Mouse (Mus musculus) urinary bladder, postnatal 36 days (tissue): ENCODE measurements around the gene Fscn1.

Experiments
- DNase-seq, 2 experiments: peaks; one replicate each; pipeline ENCODE4 v3.0.0; 2022; ENCODE audit warnings: low spot score in 2 of 2, mixed read lengths in 1 of 2

Fscn1 gene

GRCm38 (mm10) chr5:142959576-142960556 is at the start of gene Fscn1:
Gene Fscn1, plus strand, starts transcription at chr5:142960343.
- peak; percentile 83 to 88 for DNase-seq

- no peak for DNase-seq
These were observed 48.5 kb upstream of the Fscn1 start for GRCm38 (mm10) chr5:142911629-142912028.

GRCm38 (mm10) chr5:142912320-142912719 is 47.8 kb upstream of the Fscn1 start:
- DNase-seq = no peak

- DNase-seq = no peak
These were observed 47.4 kb upstream of the Fscn1 start for GRCm38 (mm10) chr5:142912739-142913138.

- no peak for DNase-seq
These were observed 44.9 kb upstream of the Fscn1 start for GRCm38 (mm10) chr5:142915231-142915630.

GRCm38 (mm10) chr5:142916593-142916992 is 43.5 kb upstream of the Fscn1 start:
- no peak for DNase-seq

- no peak for DNase-seq
These were observed 42.7 kb upstream of the Fscn1 start for GRCm38 (mm10) chr5:142917402-142917801.

- peak; percentile 78 to 89 for DNase-seq
These were observed 39.7 kb upstream of the Fscn1 start for GRCm38 (mm10) chr5:142920311-142921073.

GRCm38 (mm10) chr5:142921074-142921459 is 39.1 kb upstream of the Fscn1 start:
- DNase-seq = no peak

DNA sequence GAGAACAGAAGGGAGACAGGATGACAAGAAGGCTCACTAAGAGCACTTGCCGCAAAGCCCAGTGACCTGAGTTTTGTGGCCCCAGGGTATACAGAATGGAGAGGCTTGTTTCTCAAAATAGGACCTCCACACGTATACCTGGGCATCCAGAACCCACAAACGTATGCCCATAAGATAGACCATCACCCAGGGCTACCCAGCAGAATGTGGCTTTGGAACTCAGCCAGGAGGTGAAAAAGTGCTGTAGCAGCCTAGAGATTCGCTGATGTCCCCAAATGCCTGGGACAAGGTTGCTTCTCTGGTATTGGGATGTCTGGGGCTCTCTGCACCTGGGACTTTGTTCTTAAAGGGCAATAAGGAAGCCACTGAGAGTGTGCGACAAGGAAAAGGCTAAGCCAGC is 37.9 kb upstream of the Fscn1 start:
- DNase-seq = no peak

- DNase-seq = no peak
These were observed 36.4 kb upstream of the Fscn1 start for GRCm38 (mm10) chr5:142923781-142924180.

GRCm38 (mm10) chr5:142924336-142924959 is 35.7 kb upstream of the Fscn1 start:
- no peak for DNase-seq

DNA sequence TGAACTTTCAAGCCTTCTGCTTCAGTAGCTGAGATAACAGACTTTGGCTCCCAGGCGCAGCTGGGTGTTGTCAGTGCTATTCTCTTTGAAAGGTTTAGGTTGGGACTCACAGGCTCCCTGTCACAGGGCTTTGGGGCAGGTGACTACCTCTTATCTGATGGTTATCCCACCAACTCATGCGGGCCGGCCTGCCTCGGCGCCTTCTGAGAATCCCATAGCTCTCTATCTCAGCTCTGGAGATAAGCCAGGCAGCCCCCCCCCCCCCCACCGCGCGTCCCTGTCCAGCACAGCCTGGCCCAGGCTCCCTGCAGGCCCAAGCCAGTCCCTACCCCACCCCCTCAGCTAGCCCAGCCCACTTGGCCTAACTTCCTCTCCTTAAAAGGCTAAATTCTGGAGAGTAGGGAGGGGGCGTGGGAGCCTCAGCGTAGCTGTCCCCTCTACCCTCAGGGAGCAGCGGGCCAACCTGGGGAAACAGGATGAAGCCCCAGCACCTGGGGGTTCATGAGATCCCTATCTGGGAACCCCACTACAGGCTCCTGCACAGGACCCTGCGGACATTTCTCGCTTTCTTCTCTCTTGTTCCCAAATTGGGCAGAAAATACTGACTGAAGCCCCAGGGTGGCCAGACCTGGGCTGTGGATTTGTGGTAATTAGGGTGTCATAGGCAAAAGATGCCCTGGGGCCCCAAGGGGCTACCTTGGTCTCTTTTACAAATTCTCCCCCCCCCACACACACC is 33.8 kb upstream of the Fscn1 start:
- peak in 1 of 2 experiments; percentile 66 for DNase-seq

DNA sequence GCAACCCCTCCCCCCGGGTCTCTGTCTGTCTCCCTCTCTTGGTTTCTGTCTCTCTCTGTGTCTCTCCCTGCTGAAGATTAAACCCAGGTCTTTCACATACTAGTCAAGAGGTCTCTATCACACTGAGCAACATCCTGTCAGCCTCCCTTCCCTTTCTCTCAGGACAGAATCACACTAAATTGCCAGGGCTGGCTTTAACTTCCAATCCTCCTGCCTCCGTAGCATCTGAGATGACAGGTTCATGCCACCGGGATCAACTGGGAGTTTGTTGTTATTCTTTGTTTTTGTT is 33.3 kb upstream of the Fscn1 start:
- no peak for DNase-seq

DNA sequence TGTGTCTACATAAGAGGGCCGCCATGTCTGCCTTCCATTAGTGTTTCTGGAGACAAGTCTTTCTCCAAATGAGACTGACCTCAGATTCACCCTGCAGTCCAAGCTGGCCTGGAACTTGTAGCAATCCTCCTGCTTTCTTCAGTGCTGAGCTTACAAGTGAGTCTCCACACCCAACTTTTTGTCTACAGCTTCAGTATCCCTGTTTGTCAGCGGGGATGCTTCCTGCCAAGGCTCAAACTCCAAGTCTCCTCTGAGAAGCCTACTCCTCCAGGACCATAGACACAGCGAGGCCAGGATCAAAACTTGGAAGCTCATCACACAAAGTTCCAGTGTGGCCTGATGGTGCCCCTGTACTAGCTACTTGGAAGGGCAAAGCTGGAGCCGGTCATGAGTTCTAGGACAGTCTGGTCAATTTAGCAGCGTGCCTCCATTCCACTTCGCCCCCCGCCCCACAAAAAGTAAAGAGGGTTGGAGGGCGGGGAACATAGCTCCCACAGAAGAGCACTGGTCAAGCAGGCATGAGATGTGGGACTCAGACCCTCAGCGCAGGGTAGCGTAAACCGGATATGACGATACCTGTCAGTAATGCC is 32.7 kb upstream of the Fscn1 start:
- no peak for DNase-seq

DNA sequence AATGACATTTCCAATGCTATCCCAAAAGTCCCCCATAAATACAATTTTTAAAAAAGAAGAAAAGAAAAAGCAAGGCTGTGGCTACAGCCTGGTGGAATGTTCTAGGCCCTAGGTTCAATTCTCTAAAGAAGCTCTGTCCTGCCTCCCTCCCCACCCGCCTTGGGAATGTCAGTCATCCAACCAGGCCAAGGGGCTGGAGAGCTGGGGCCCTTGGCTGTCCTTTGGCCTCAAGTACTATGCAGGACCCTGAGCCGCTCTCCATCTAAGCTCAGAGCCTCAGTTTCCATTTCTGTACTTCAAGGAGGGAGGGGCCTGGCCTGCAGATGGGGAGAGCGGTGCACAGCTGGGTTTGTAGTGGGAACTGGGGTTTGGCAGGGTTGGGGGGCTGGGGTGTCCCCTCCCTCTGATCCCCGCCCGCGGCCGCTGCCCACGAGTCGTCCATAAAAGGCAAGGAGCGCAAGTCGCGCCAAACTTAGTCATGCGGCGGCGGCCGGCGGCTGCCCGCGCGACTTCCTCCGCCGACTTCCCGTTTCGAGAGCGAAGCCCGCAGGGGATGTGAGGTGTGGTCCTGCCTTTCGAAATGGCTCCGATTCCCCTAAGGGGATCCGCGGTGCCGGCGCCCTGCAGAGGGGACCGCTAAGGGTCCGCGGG is 31.3 kb upstream of the Fscn1 start:
- peak; percentile 75 to 84 for DNase-seq

- DNase-seq = no peak
These were observed 30.8 kb upstream of the Fscn1 start for GRCm38 (mm10) chr5:142929400-142929752.

DNA sequence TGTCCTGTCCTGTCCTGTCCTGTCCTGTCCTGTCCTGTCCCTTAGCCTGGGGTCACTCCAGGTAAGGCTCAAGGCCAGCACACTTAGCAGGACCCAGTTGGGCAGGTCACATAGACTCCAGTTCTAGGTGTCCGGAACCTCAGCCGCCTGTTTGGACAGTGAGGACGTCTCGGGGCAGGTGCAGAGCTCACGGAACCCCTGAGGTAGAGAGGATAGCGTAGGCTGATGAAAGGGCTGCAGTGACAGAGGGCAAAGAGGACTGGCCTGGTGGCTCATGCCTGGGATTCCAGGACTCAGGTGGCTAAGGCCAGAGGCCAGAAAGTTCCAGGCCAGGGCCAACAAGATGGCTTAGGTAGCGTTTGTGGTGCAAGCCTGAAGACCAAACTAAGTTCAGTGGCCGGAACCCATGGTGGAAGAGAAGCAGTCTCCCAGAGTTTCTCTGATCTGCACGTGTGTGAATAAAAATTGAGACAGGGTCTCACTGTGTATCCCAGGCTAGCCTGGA is 28.9 kb upstream of the Fscn1 start:
- no peak for DNase-seq

DNA sequence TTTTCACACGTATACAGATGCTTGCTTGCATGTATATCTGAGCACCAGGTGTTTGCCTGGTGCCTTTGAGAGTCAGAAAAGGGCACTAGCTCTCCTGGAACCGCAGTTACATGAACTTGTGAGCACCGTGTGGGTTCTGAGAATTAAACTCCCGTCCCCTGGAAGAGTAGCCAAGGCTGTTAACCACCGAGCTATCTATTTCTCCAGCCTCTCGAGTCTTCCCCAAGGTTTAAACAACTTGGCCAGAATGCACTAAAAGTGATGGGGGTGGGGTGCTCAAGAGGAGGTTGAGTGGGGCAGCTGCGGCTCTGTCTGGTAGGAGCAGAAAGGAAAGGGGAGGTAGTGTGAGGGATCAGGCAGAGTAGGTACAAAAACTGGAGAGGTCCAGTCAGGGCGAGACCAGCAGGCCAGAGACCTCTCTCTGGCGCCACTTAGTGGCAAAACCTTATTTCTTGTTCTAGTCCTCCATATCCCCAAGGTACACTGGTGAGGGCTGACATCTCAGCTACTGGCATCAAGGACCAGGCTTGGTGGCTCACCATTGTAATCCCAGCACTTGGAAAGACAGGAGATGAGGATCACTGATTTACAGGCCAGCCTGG is 28.0 kb upstream of the Fscn1 start:
- peak; percentile 72 to 73 for DNase-seq

DNA sequence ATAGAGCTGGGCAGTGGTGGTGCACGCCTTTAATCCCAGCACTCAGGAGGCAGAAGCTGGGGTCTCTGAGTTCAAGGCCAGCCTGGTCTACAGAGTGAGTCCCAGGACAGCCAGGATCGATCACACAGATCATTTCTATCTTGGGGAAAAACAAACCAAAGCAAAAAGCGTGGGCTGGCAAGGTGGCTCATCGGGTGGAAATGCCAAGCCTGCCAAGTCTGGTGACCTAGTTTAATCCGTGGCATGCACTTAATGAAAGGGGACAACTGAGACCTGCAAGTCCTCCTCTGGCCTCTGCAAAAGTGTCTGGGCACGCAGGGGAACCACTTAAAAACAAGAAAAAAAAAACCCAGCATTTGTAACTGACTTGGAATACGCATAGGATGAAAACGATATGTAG is 27.4 kb upstream of the Fscn1 start:
- DNase-seq = no peak
